In genomic region chr6:126996399-126996798, GRCm38 (mm10) we compare ENCODE assay signal across 19 mouse cellular contexts. TPM values are rescaled to one million over a fixed set of nuclear protein-coding genes. Genes with fewer than 3 reads are reported as not detected.
DNase-seq lines count a peak whose midpoint lies in the region; ATAC-seq and TF ChIP-seq lines count a peak whose summit lies in the region.
"Had no signal": no experiment of that assay in that cellular context is flagged by ENCODE, and none has a peak within 500 bp of the region (broad histone marks: within the 10 kb centered on the region; RNA-seq: fewer than 3 reads in every experiment).

No protein-coding gene starts in this region.

- DNase-seq in layer of hippocampus, adult 11-12 months (ENCODE audit: low spot score) = peak; percentile 9
- no peak for DNase-seq in layer of hippocampus, adult 18-20 months (ENCODE audit: low spot score in 2 of 2)
- peak; percentile 44 for DNase-seq in lung, embryonic 14.5 days
- DNase-seq in frontal cortex, postnatal 10 days (ENCODE audit: low spot score in 2 of 2) = no peak
- no peak for DNase-seq in cerebellum, postnatal 14 days
- DNase-seq: adrenal gland, postnatal 10 days; gastrocnemius, adult 2 months; thymus, postnatal 14 days had no signal

- no peak for TF ChIP-seq CTCF in bone marrow macrophage, adult 2 months (IDR thresholded peaks at IDR 0.05; ENCODE audit: low read depth, low read length)
- TF ChIP-seq CTCF in lung, embryonic 14.5 days (IDR thresholded peaks at IDR 0.05; ENCODE audit: low read depth) = no peak

- no peak overlapping the region for H3K4me2 ChIP-seq in lung, embryonic 14.5 days
- H3K4me2 ChIP-seq: midbrain, embryonic 13.5 days; neural tube, embryonic 13.5 days had no signal

- peak overlapping the region; percentile 43 for H3K27ac ChIP-seq in bone marrow macrophage, adult 2 months (ENCODE audit: insufficient read depth, low read depth, low read length)
- H3K27ac ChIP-seq in lung, embryonic 14.5 days (ENCODE audit: low read depth) = no peak overlapping the region
- H3K27ac ChIP-seq: gastrocnemius, adult 2 months; liver, embryonic 14.5 days; midbrain, embryonic 13.5 days; neural tube, embryonic 13.5 days had no signal

- H3K9me3 ChIP-seq in lung, embryonic 14.5 days (ENCODE audit: low read depth, low read length) = no peaks in the 10 kb centered on the region
- H3K9me3 ChIP-seq in megakaryocyte, embryonic 14.5 days = peaks cover 8% of the 10 kb centered on the region; the same call in 1 of the 2 replicates
- H3K9me3 ChIP-seq: midbrain, embryonic 13.5 days; neural tube, embryonic 13.5 days had no signal

- WGBS in lung, embryonic 14.5 days = 72% methylated on average over 5 of the region's 5 CpGs

- H3K9ac ChIP-seq in lung, embryonic 14.5 days = no peak overlapping the region
- H3K9ac ChIP-seq: liver, embryonic 14.5 days; midbrain, embryonic 13.5 days; neural tube, embryonic 13.5 days had no signal

- no peaks in the 10 kb centered on the region for H3K27me3 ChIP-seq in lung, embryonic 14.5 days (ENCODE audit: insufficient read depth, low read length)
- no peaks in the 10 kb centered on the region for H3K27me3 ChIP-seq in megakaryocyte, embryonic 14.5 days (replicated peaks)
- H3K27me3 ChIP-seq: midbrain, embryonic 13.5 days; neural tube, embryonic 13.5 days had no signal

- no peaks in the 10 kb centered on the region for H3K36me3 ChIP-seq in lung, embryonic 14.5 days (ENCODE audit: insufficient read depth)
- H3K36me3 ChIP-seq in megakaryocyte, embryonic 14.5 days (replicated peaks; ENCODE audit: low read length) = peaks cover 15% of the 10 kb centered on the region
- H3K36me3 ChIP-seq: midbrain, embryonic 13.5 days; neural tube, embryonic 13.5 days had no signal

- no peak for TF ChIP-seq POLR2A in bone marrow macrophage, adult 2 months (IDR thresholded peaks at IDR 0.05; ENCODE audit: borderline replicate concordance, low read depth, low read length)

- no peak overlapping the region for H3K4me3 ChIP-seq in bone marrow macrophage, adult 2 months (ENCODE audit: insufficient read depth, low read length)
- no peak overlapping the region for H3K4me3 ChIP-seq in lung, embryonic 14.5 days (ENCODE audit: low read depth, low read length)
- H3K4me3 ChIP-seq in megakaryocyte, embryonic 14.5 days (replicated peaks) = peak overlapping the region; percentile 71
- H3K4me3 ChIP-seq: gastrocnemius, adult 2 months; midbrain, embryonic 13.5 days; neural tube, embryonic 13.5 days had no signal

- H3K4me1 ChIP-seq in bone marrow macrophage, adult 2 months (ENCODE audit: control insufficient read depth, insufficient read depth, low read length) = peaks cover 10% of the 10 kb centered on the region
- no peaks in the 10 kb centered on the region for H3K4me1 ChIP-seq in lung, embryonic 14.5 days (ENCODE audit: insufficient read depth)
- peaks cover 23% of the 10 kb centered on the region for H3K4me1 ChIP-seq in megakaryocyte, embryonic 14.5 days
- H3K4me1 ChIP-seq: midbrain, embryonic 13.5 days; neural tube, embryonic 13.5 days had no signal

- peak; percentile 47; the same call in 1 of the 2 replicates for ATAC-seq in lung, embryonic 14.5 days (ENCODE audit: insufficient read depth)
- ATAC-seq: forebrain, embryonic 14.5 days; midbrain, embryonic 13.5 days had no signal

RNA-seq across cellular contexts. Expression of gene Fgf6, which starts 19.0 kb away (rescaled TPM):
- not detected for total RNA-seq in layer of hippocampus, adult 18-20 months (2021)
- polyA plus RNA-seq in bone marrow macrophage, adult 2 months (2012; ENCODE audit: insufficient read depth, insufficient read length, missing spikeins) = not detected in 2 replicates
- polyA plus RNA-seq in lung, embryonic 14.5 days (2014; fragmentation: Nextera tagmentation; extraction: Ambion mirVana) = not detected in 2 replicates
- 0.02 TPM in 1 of 2 replicates, not detected in the other for polyA plus RNA-seq in megakaryocyte, embryonic 14.5 days (2012; ENCODE audit: insufficient read depth, low replicate concordance)
- total RNA-seq: layer of hippocampus, postnatal 10 days; left cerebral cortex, postnatal 36 days had no signal
- polyA plus RNA-seq: cortical plate, adult 2 months; forebrain, embryonic 14.5 days; kidney, embryonic 14.5 days; liver, embryonic 14.5 days; midbrain, embryonic 13.5 days; neural tube, embryonic 13.5 days; stomach, embryonic 14.5 days had no signal

RNA-seq across cellular contexts. Expression of gene D6Wsu163e, which starts 56.6 kb away (rescaled TPM):
- total RNA-seq in layer of hippocampus, adult 18-20 months (2021) = 10 to 100 TPM; 43.9 to 47.7 TPM
- polyA plus RNA-seq in bone marrow macrophage, adult 2 months (2012; ENCODE audit: insufficient read depth, insufficient read length, missing spikeins) = 39.7 TPM in 2 replicates
- polyA plus RNA-seq in lung, embryonic 14.5 days (2014; fragmentation: Nextera tagmentation; extraction: Ambion mirVana) = 15.6 and 16.7 TPM in 2 replicates
- 1.0 TPM in 1 of 2 replicates, not detected in the other for polyA plus RNA-seq in megakaryocyte, embryonic 14.5 days (2012; ENCODE audit: insufficient read depth, low replicate concordance)

RNA-seq across cellular contexts. Expression of gene Rad51ap1, which starts 57.0 kb away (rescaled TPM):
- 1 to 10 TPM; 1.6 to 2.1 TPM for total RNA-seq in layer of hippocampus, adult 18-20 months (2021)
- polyA plus RNA-seq in bone marrow macrophage, adult 2 months (2012; ENCODE audit: insufficient read depth, insufficient read length, missing spikeins) = 20.5 and 26.8 TPM in 2 replicates
- 79.8 and 85.6 TPM in 2 replicates for polyA plus RNA-seq in lung, embryonic 14.5 days (2014; fragmentation: Nextera tagmentation; extraction: Ambion mirVana)
- 7.2 and 10.9 TPM in 2 replicates for polyA plus RNA-seq in megakaryocyte, embryonic 14.5 days (2012; ENCODE audit: insufficient read depth, low replicate concordance)

Comparison
In these comparisons a context has a peak if more than half of its experiments do, and no peak if none do; other contexts are left out.
1. DNase-seq: peak in layer of hippocampus, adult 11-12 months (single experiment) and lung, embryonic 14.5 days (single experiment); none in layer of hippocampus, adult 18-20 months (0 of 2), frontal cortex, postnatal 10 days (0 of 2) and cerebellum, postnatal 14 days (0 of 2).